Mouse (Mus musculus) neural tube, embryonic 11.5 days (tissue): ENCODE data around the gene Pak1. TPM values are rescaled to one million over a fixed set of nuclear protein-coding genes. Genes with fewer than 3 reads are reported as not detected.
"Not testable (repeated sequence)": the region's sequence is repeated elsewhere in the genome, so short reads cannot be mapped to it uniquely, and the experiment has no call there.

Experiments used
- ATAC-seq: fragments of 200-750 bp; cut with Nextera tagmentation; 2 replicates; pipeline ENCODE4 v1.8.0; 2017; ENCODE audit warnings: moderate number of reproducible peaks, mild to moderate bottlenecking, moderate TSS enrichment, moderate library complexity; ENCODE audit not compliant: insufficient read depth, low FRiP score, low TSS enrichment
- DNase-seq: peaks from one replicate; pipeline ENCODE4 v3.0.0-alpha.2; 2015; ENCODE audit warnings: low spot score
- H3K27ac ChIP-seq: fragments of 300-500 bp; sonication (generic); 2 replicates; pipeline ENCODE4 v1.5.1; 2014; ENCODE audit warnings: low read depth, mild to moderate bottlenecking, low read length
- H3K27me3 ChIP-seq: fragments of 300-500 bp; sonication (generic); 2 replicates; pipeline ENCODE4 v1.6.1; 2014; ENCODE audit warnings: mild to moderate bottlenecking, low read length, mixed read lengths; ENCODE audit not compliant: control insufficient read depth, insufficient read depth
- H3K36me3 ChIP-seq: fragments of 300-500 bp; sonication (generic); 2 replicates; pipeline ENCODE4 v1.6.1; 2014; ENCODE audit warnings: mild to moderate bottlenecking, low read length, moderate library complexity, mixed read lengths; ENCODE audit not compliant: control insufficient read depth, insufficient read depth
- H3K4me1 ChIP-seq: fragments of 300-500 bp; sonication (generic); 2 replicates; pipeline ENCODE4 v1.6.1; 2014; ENCODE audit warnings: low read length, mixed read lengths; ENCODE audit not compliant: control insufficient read depth, insufficient read depth
- H3K4me2 ChIP-seq: fragments of 300-500 bp; sonication (generic); 2 replicates; pipeline ENCODE4 v1.6.1; 2014; ENCODE audit warnings: low read depth, mild to moderate bottlenecking, moderate library complexity
- H3K4me3 ChIP-seq: fragments of 300-500 bp; sonication (generic); 2 replicates; pipeline ENCODE4 v1.5.1; 2014; ENCODE audit warnings: low read depth, low read length
- H3K9ac ChIP-seq: fragments of 300-500 bp; sonication (generic); 2 replicates; pipeline ENCODE4 v1.6.1; 2014; ENCODE audit warnings: mild to moderate bottlenecking, low read length
- H3K9me3 ChIP-seq: fragments of 300-500 bp; sonication (generic); 2 replicates; pipeline ENCODE4 v1.6.1; 2016; ENCODE audit warnings: low read length; ENCODE audit not compliant: control insufficient read depth
- WGBS: fragments of 180-500 bp; shearing (Covaris S2); extraction: QIAGEN DNeasy Blood & Tissue Kit; methylation state at CpG from one replicate; pipeline ENCODE4 v1.1.7; 2014; 5-methylcytosine and 5-hydroxymethylcytosine counted together
- polyA plus RNA-seq: library from polyadenylated mRNA; unstranded; fragments of >200 nt; fragmentation: Nextera tagmentation; extraction: Ambion mirVana; gene quantifications from 2 replicates; pipeline ENCODE4 v1.2.1, GENCODE M21; 2014

Pak1 gene
- polyA plus RNA-seq, 1 experiment from 2014 or later: 96.1 TPM

GRCm38 (mm10) chr7:97846539-97846938, 58.2 kb downstream of the Pak1 start:
- Histone ChIP-seq H3K9me3 (no peaks in the 10 kb centered on the region), H3K27me3 (no peaks in the 10 kb centered on the region), H3K27ac (no peak overlapping the region), H3K9ac (no peak overlapping the region), H3K4me2 (no peak overlapping the region), H3K4me1 (no peaks in the 10 kb centered on the region), H3K36me3 (no peaks in the 10 kb centered on the region), H3K4me3 (no peak overlapping the region)
- ATAC-seq: no peak
- no peak for DNase-seq

GRCm38 (mm10) chr7:97849557-97849956, 61.2 kb downstream of the Pak1 start:
- DNase-seq, H3K36me3 ChIP-seq, H3K4me2 ChIP-seq, H3K27me3 ChIP-seq, H3K9me3 ChIP-seq, H3K9ac ChIP-seq, ATAC-seq, H3K27ac ChIP-seq, H3K4me3 ChIP-seq, H3K4me1 ChIP-seq: not testable (repeated sequence)
- WGBS: 73% methylated on average over 3 of the region's 3 CpGs

DNA sequence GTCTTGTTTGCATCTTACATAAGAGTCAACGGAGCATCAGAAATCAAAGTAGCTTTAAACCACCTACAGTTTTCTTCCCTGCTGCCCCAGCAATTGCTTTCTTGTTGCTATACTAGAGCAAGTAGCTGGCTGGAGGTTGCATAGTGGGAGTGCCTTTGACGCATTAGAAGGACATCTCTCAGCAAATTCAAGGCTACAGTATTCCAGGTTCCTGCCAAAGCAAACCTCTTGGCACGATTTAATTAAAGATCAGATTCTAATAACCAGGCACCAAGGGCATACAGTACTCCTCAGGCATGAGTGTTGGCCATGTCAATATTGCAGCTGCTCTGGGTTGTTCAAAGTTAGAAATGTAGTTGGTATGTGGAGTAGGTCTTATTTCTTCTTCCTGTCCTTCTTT, 62.0 kb downstream of the Pak1 start:
- H3K4me2 ChIP-seq: no peak overlapping the region
- no peaks in the 10 kb centered on the region for H3K27me3 ChIP-seq
- H3K4me1 ChIP-seq: no peaks in the 10 kb centered on the region
- no peak overlapping the region for H3K27ac ChIP-seq
- H3K4me3 ChIP-seq: no peak overlapping the region
- ATAC-seq: no peak
- WGBS: 94% methylated on average over 3 of the region's 3 CpGs
- H3K36me3 ChIP-seq: no peaks in the 10 kb centered on the region
- no peak overlapping the region for H3K9ac ChIP-seq
- no peaks in the 10 kb centered on the region for H3K9me3 ChIP-seq
- no peak for DNase-seq

DNA sequence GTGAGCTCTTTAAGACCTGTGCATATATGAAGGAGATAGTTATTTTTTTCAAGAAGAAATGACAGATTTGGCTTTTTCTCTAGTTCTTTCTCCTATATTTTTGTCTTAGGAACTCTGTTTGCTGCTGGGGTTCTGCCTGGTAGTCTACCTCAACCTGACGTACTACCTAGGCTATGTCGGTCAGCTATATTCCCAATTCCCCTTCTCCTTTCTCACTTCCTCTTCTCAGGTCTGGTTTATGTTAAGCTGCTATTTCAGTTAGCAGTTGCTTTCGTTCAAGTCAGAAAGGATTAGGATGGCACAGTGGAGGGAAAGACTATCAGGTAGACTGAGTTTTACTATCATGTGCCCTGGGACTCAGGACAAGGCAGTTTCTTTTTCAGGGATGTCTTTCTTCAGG, 75.2 kb downstream of the Pak1 start:
- Histone ChIP-seq H3K4me1 (no peaks in the 10 kb centered on the region), H3K27me3 (no peaks in the 10 kb centered on the region), H3K27ac (no peak overlapping the region), H3K4me2 (no peak overlapping the region), H3K9ac (no peak overlapping the region), H3K9me3 (no peaks in the 10 kb centered on the region), H3K4me3 (no peak overlapping the region), H3K36me3 (no peaks in the 10 kb centered on the region)
- DNase-seq (no peak), ATAC-seq (no peak)
- 93% methylated on average over 3 of the region's 3 CpGs for WGBS

DNA sequence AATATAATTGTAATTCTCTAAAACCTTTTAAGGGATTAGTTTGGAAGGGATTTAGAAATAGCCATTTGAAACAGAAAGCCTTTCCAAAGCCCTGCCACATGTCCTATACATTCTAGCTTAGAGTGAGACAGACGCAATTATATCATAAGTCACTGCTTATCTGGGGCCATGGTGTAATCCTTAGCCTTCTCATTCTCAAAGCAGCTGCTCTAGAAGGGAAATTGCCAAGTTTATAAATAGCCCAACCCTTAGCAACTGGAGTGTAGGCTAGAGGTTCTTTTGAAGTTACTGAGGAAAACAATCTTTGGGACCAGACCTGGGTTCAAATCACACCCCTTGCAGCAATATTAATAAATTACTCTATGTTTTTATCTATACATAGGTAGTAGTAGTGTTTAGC, 76.2 kb downstream of the Pak1 start:
- Histone ChIP-seq H3K27me3 (no peaks in the 10 kb centered on the region), H3K9ac (no peak overlapping the region), H3K9me3 (no peaks in the 10 kb centered on the region), H3K4me3 (no peak overlapping the region), H3K36me3 (no peaks in the 10 kb centered on the region), H3K4me1 (no peaks in the 10 kb centered on the region), H3K4me2 (no peak overlapping the region), H3K27ac (no peak overlapping the region)
- WGBS: 95% methylated on average over 1 of the region's 1 CpGs
- DNase-seq (no peak), ATAC-seq (no peak)

- no peaks in the 10 kb centered on the region for H3K27me3 ChIP-seq
- no peaks in the 10 kb centered on the region for H3K36me3 ChIP-seq
- no peak overlapping the region for H3K4me3 ChIP-seq
- H3K4me2 ChIP-seq: no peak overlapping the region
- ATAC-seq (no peak), DNase-seq (no peak)
- H3K9me3 ChIP-seq: no peaks in the 10 kb centered on the region
- WGBS: 89% methylated on average over 5 of the region's 5 CpGs
- H3K9ac ChIP-seq: no peak overlapping the region
- no peak overlapping the region for H3K27ac ChIP-seq
- no peaks in the 10 kb centered on the region for H3K4me1 ChIP-seq
These were observed 79.5 kb downstream of the Pak1 start for GRCm38 (mm10) chr7:97867866-97868265.

DNA sequence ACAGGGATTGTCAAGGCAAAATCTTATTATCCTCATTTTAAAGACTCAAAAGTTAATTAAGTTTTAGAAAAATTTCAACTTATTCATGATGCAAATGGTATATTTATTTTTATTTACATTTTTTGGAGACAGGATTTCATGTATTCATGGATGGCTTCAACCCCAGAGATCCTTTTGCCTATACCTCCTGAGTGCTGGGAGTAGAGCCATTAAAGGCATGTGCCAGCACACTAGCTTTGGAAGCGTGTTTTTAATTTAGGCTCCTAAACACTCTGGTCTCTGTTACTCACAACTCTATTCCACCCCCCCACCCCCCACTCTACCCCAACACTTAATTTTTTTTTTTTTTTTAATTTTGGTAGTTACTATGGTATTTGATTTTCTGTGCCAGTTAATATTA, 80.4 kb downstream of the Pak1 start:
- no peak overlapping the region for H3K9ac ChIP-seq
- H3K27me3 ChIP-seq: no peaks in the 10 kb centered on the region
- 92% methylated on average over 1 of the region's 1 CpGs for WGBS
- DNase-seq (no peak), ATAC-seq (no peak)
- no peaks in the 10 kb centered on the region for H3K9me3 ChIP-seq
- H3K27ac ChIP-seq: no peak overlapping the region
- H3K4me3 ChIP-seq: no peak overlapping the region
- no peaks in the 10 kb centered on the region for H3K4me1 ChIP-seq
- H3K36me3 ChIP-seq: no peaks in the 10 kb centered on the region
- no peak overlapping the region for H3K4me2 ChIP-seq

GRCm38 (mm10) chr7:97872396-97872795, 84.1 kb downstream of the Pak1 start:
- H3K4me3 ChIP-seq: no peak overlapping the region
- ATAC-seq: no peak
- no peak for DNase-seq
- no peak overlapping the region for H3K4me2 ChIP-seq
- H3K27ac ChIP-seq: no peak overlapping the region
- H3K9me3 ChIP-seq: no peaks in the 10 kb centered on the region
- H3K9ac ChIP-seq: no peak overlapping the region
- no peaks in the 10 kb centered on the region for H3K27me3 ChIP-seq
- 94% methylated on average over 4 of the region's 4 CpGs for WGBS
- H3K36me3 ChIP-seq: no peaks in the 10 kb centered on the region
- H3K4me1 ChIP-seq: no peaks in the 10 kb centered on the region

GRCm38 (mm10) chr7:97873317-97873716, 85.0 kb downstream of the Pak1 start:
- H3K4me3 ChIP-seq: no peak overlapping the region
- H3K36me3 ChIP-seq: no peaks in the 10 kb centered on the region
- no peaks in the 10 kb centered on the region for H3K27me3 ChIP-seq
- no peak overlapping the region for H3K4me2 ChIP-seq
- no peak overlapping the region for H3K9ac ChIP-seq
- H3K9me3 ChIP-seq: no peaks in the 10 kb centered on the region
- ATAC-seq: no peak
- no peak overlapping the region for H3K27ac ChIP-seq
- H3K4me1 ChIP-seq: no peaks in the 10 kb centered on the region
- DNase-seq: no peak
